Mouse (Mus musculus) liver, embryonic 15.5 days (tissue): ENCODE data around the gene Arvcf. TPM values are rescaled to one million over a fixed set of nuclear protein-coding genes. Genes with fewer than 3 reads are reported as not detected.

Source experiments
- ATAC-seq: fragments of 200-750 bp; cut with Nextera tagmentation; 2 replicates; pipeline ENCODE4 v1.8.0; 2017; ENCODE audit warnings: moderate number of reproducible peaks, mild to moderate bottlenecking, moderate library complexity; ENCODE audit not compliant: insufficient read depth
- H3K27ac ChIP-seq: fragments of 300-500 bp; sonication (generic); replicated peaks from 2 replicates; pipeline ENCODE4 v1.5.1; 2015; ENCODE audit warnings: mild to moderate bottlenecking, inconsistent platforms
- H3K27me3 ChIP-seq: fragments of 300-500 bp; sonication (generic); 2 replicates; pipeline ENCODE4 v1.6.1; 2015; ENCODE audit warnings: mild to moderate bottlenecking, inconsistent platforms
- H3K36me3 ChIP-seq: fragments of 300-500 bp; sonication (generic); replicated peaks from 2 replicates; pipeline ENCODE4 v1.6.1; 2015; ENCODE audit warnings: moderate library complexity, mild to moderate bottlenecking, inconsistent platforms
- H3K4me1 ChIP-seq: fragments of 300-500 bp; sonication (generic); replicated peaks from 2 replicates; pipeline ENCODE4 v1.6.1; 2015; ENCODE audit warnings: inconsistent platforms
- H3K4me2 ChIP-seq: fragments of 300-500 bp; sonication (generic); 2 replicates; pipeline ENCODE4 v1.6.1; 2015; ENCODE audit warnings: moderate library complexity, mild to moderate bottlenecking, inconsistent platforms
- H3K4me3 ChIP-seq: fragments of 300-500 bp; sonication (generic); replicated peaks from 2 replicates; pipeline ENCODE4 v1.5.1; 2015; ENCODE audit warnings: mild to moderate bottlenecking, inconsistent platforms
- H3K9ac ChIP-seq: fragments of 300-500 bp; sonication (generic); 2 replicates; pipeline ENCODE4 v1.6.1; 2015; ENCODE audit warnings: moderate library complexity, mild to moderate bottlenecking, inconsistent platforms
- H3K9me3 ChIP-seq: fragments of 300-500 bp; sonication (generic); replicated peaks from 2 replicates; pipeline ENCODE4 v1.6.1; 2016; ENCODE audit warnings: inconsistent platforms
- WGBS: fragments of 180-500 bp; shearing (Covaris S2); methylation state at CpG from one replicate; pipeline ENCODE4 v1.1.7; 2015; ENCODE audit warnings: mixed read lengths; ENCODE audit not compliant: insufficient replicate concordance; 5-methylcytosine and 5-hydroxymethylcytosine counted together
- polyA plus RNA-seq: library from polyadenylated mRNA; unstranded; fragments of >200 nt; fragmentation: Nextera tagmentation; extraction: Ambion mirVana; gene quantifications from 2 replicates; pipeline ENCODE4 v1.2.1, GENCODE M21; 2015

The Arvcf gene
- polyA plus RNA-seq, 1 experiment from 2014 or later: 7.6 TPM

DNA sequence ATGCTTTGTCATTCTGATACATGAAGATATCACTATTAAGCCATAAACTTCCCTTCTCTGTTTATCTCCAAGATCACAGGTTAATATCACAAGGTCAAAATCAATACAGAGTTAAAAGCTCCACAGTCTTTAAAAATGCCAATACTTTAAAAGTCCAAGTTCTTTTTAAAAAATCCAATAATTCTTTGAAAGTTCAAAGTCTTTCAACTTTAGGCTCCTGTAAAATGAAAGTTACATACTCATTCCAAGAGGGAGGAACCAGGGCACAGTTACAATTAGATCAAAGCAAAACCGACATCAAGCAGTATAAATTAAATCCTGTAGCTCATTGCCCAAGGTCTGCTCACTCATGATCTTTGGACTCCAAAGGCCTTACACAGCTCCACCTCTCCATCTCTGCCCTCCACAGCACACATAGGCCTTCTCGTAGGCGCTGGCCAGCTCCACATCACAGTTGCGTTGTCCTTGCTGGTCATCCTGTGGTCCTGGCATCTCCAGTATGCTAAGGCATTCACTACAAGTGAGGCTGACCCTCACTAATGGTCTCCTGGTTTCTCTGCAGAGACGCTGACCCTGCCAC, 85.4 kb downstream of the Arvcf start:
- Histone ChIP-seq H3K36me3 (peaks cover 75% of the 10 kb centered on the region), H3K4me1 (peaks cover 44% of the 10 kb centered on the region), H3K4me2 (no peak overlapping the region), H3K27me3 (no peaks in the 10 kb centered on the region), H3K4me3 (no peak overlapping the region), H3K9ac (no peak overlapping the region), H3K27ac (no peak overlapping the region), H3K9me3 (no peaks in the 10 kb centered on the region)
- WGBS: 78% methylated on average over 5 of the region's 5 CpGs
- ATAC-seq: no peak

DNA sequence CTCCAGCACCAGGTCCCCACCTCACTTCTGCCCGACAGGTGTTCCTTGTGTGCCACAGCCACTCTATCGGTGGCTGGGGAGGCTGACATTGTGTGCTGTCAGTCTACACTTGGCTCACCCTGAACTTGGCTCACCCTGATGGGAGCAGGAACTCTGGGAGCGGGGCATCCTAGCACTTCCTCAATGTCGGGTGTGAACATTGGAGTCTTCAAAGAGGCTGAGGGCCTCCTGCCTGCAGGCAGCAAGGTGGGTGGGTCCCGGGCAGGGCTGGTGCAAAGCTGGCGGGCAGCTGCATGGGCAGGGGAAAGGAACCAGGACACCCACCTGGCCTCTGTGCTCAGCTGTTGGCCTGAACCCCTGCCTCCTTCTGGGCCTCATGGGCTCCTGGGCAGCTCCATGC, 88.1 kb downstream of the Arvcf start:
- H3K36me3 ChIP-seq: peaks cover 95% of the 10 kb centered on the region
- peaks cover 37% of the 10 kb centered on the region for H3K4me1 ChIP-seq
- H3K4me2 ChIP-seq: no peak overlapping the region
- ATAC-seq: no peak
- H3K27ac ChIP-seq: no peak overlapping the region
- no peak overlapping the region for H3K9ac ChIP-seq
- WGBS: 84% methylated on average over 6 of the region's 6 CpGs
- no peak overlapping the region for H3K4me3 ChIP-seq
- no peaks in the 10 kb centered on the region for H3K9me3 ChIP-seq
- H3K27me3 ChIP-seq: no peaks in the 10 kb centered on the region

DNA sequence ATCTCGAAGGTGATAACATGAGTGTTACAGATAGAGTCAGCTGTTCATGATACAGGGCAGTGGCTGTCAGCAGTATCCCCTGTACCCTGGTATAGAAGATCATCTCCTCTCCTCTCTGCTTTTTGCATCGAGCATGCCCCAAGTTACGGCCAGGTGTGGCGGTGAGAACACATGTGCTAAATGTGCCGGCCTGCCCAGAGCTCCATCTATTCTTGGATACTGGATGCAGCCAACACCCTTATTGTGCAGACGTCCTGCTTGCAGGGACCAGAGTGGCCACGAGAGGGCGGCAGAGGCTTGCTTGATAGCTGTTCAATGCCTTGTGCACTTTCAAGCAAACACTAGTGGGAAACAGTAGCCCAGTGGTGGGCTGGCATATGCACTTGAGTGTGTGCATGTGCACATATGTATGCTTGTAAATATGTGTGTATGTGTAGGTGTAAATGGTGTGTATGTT, 95.4 kb downstream of the Arvcf start:
- 18% methylated on average over 8 of the region's 8 CpGs for WGBS
- peak; percentile 62 for ATAC-seq
- 0 out of 2 replicates have a peak overlapping the region, but pooled peaks have one; percentile 2 for H3K27ac ChIP-seq
- H3K27me3 ChIP-seq: no peaks in the 10 kb centered on the region
- H3K9ac ChIP-seq: no peak overlapping the region
- no peak overlapping the region for H3K4me2 ChIP-seq
- peaks cover 98% of the 10 kb centered on the region for H3K36me3 ChIP-seq
- H3K4me3 ChIP-seq: no peak overlapping the region
- peaks cover 10% of the 10 kb centered on the region; the same call in 1 of the 2 replicates for H3K4me1 ChIP-seq
- no peaks in the 10 kb centered on the region for H3K9me3 ChIP-seq

DNA sequence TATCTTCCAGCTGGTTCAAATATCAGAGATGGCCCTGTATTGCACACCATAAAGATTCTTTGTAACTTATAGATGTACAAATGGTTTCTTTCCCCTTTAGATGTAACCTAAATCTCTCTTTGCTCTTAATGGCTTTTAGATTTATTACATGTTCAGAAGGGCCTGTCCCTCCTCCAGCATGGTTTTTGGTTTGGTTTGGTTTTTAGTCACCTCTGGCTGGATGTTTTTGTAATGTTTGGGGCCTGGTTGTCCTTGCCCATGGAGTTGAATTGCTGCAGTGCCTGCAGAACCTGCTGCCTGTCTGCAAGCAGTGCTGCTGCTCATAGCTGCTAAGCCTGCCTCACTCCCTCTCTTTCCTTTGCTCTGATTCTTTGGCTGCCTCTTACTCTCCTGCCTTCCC, 99.3 kb downstream of the Arvcf start:
- Histone ChIP-seq H3K27me3 (no peaks in the 10 kb centered on the region), H3K9ac (no peak overlapping the region), H3K27ac (no peak overlapping the region), H3K9me3 (no peaks in the 10 kb centered on the region), H3K4me2 (no peak overlapping the region), H3K4me3 (no peak overlapping the region), H3K4me1 (peaks cover 10% of the 10 kb centered on the region), H3K36me3 (peaks cover 100% of the 10 kb centered on the region)
- ATAC-seq: no peak

DNA sequence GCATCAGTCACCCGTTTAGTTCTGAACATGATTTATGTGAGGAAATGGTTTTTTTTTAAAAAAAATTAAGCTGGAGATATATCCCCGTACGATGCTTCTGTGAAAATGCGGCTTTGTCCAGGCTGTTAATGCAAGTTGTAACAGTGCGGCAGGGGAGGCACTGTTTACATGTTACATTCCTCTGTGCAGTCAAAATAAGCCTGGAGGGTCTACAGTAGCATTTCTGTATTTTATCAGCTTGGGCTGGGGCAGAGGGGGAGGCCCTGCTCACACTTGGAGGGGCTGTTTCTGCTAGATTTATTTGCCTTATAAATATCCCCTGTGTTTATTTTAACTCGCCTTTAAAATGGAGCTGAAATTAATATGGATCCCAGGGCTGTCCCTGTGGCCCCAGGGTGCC, 100.1 kb downstream of the Arvcf start:
- Histone ChIP-seq H3K9me3 (no peaks in the 10 kb centered on the region), H3K27ac (no peak overlapping the region), H3K4me1 (peaks cover 8% of the 10 kb centered on the region), H3K36me3 (peaks cover 100% of the 10 kb centered on the region), H3K27me3 (no peaks in the 10 kb centered on the region), H3K4me2 (no peak overlapping the region), H3K9ac (no peak overlapping the region), H3K4me3 (no peak overlapping the region)
- ATAC-seq: no peak
- 82% methylated on average over 6 of the region's 6 CpGs for WGBS

DNA sequence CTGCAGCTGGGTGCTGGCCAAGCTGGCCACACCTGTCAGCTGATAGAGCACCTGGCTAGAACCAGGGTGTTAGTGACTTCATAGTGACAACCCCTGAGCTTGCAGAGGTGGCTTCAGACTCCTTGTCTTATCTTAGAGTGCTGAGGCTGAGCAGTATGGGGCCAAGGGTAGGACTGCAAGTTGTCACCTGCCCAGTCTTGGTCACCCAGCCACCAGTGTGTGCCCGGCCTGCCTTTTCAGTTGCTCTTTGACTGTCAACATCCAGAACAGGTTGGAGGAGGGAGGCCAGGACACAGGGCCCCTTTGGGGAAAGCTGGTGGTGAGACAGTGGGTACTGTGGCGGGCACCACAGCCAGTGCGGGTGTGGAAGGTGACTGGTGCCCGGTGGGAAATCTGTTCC, 101.0 kb downstream of the Arvcf start:
- ATAC-seq: no peak; the same call in 1 of the 2 replicates

DNA sequence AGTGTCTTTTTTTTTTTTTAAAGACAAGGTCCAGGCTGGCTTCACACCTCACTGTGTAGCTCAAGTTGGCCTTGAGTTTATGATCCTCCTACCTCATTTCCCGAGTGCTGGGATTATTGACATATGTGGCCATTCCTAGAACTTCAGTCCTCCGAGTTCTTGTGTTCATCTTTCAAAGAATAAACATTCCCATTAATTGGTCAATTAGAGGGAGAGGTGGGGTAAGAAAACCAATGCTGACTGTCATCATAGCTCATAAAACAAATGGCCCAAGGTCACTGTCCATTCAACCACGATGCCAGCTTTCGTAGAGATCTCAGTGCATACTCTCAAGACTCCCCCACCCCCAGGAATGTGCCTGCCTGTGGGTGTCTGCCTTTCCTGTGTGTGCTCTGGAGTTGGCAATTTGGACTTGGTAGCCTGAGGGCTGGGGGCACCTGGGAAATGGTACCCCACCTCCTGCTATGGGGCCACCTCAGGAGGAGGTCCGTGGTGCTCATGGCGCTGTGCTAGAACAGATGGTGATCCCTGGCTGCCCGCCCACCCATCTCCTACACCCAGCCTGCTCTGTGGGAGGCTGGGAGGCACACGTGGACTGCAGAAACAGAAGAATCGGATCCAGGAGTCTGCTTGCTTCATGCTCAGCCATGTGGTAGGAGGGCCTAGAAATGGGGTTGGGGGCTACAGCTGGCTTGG, 103.7 kb downstream of the Arvcf start:
- Histone ChIP-seq H3K27ac (no peak overlapping the region), H3K4me1 (peaks cover 4% of the 10 kb centered on the region; the same call in 1 of the 2 replicates), H3K4me2 (no peak overlapping the region), H3K4me3 (no peak overlapping the region), H3K27me3 (no peaks in the 10 kb centered on the region), H3K9ac (no peak overlapping the region), H3K9me3 (no peaks in the 10 kb centered on the region), H3K36me3 (peaks cover 100% of the 10 kb centered on the region)
- ATAC-seq: no peak
- WGBS: 84% methylated on average over 9 of the region's 9 CpGs

More for the DNA sequence above, 101.0 kb downstream of the Arvcf start:
- Histone ChIP-seq H3K4me3 (no peak overlapping the region), H3K27ac (no peak overlapping the region), H3K27me3 (no peaks in the 10 kb centered on the region), H3K4me2 (no peak overlapping the region), H3K9ac (no peak overlapping the region), H3K36me3 (peaks cover 100% of the 10 kb centered on the region), H3K4me1 (peaks cover 4% of the 10 kb centered on the region; the same call in 1 of the 2 replicates), H3K9me3 (no peaks in the 10 kb centered on the region)
- 82% methylated on average over 4 of the region's 4 CpGs for WGBS

DNA sequence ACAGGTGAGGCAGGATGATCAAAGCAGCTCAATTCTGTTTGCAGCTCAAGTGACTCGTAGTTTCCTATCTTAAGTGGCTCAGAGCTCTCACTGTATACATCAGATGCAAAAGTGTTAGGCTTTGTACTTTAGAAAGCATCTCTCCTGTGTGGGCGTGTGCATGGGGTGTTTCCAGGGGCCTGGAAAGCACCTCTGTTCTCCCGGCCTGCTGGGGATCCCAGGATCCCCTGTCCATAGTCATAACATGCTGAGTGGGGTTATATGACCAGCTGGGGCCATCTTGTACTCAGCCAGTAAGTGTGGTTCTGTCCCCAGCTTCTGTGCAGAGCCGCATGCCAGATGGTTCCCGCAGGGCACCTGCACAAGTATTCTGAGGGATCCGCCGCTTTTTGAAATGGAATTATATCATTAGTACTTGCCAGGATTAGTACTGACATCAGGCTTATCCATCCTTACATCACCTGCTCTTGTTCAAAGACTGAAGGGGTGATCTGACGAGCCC, 104.4 kb downstream of the Arvcf start:
- peaks cover 100% of the 10 kb centered on the region for H3K36me3 ChIP-seq
- no peak overlapping the region for H3K9ac ChIP-seq
- H3K4me2 ChIP-seq: no peak overlapping the region
- H3K27ac ChIP-seq: no peak overlapping the region
- H3K27me3 ChIP-seq: no peaks in the 10 kb centered on the region
- H3K9me3 ChIP-seq: no peaks in the 10 kb centered on the region
- WGBS: 87% methylated on average over 8 of the region's 8 CpGs
- peaks cover 4% of the 10 kb centered on the region; the same call in 1 of the 2 replicates for H3K4me1 ChIP-seq
- no peak overlapping the region for H3K4me3 ChIP-seq
- ATAC-seq: no peak

DNA sequence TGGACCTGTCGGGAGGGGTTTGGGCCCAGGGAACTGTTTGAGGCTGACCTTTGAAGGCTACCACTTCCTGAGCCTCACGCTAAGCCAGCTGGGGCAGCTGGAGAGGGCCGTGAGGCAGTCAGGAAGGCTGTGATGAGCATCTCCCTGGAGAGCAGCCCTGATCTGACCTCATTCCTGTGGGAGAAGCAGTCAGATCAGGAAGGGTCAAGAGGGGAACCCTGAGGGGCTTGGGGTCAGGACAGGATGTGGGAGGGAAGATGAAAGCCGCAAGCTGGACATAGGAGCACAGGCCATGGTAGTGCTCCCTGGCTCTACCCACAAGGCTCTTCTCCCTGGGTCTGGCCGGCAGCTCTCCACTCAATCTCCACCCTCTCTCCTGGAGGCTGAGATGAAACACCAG, 105.9 kb downstream of the Arvcf start:
- Histone ChIP-seq H3K4me2 (no peak overlapping the region), H3K36me3 (peaks cover 100% of the 10 kb centered on the region), H3K4me1 (peaks cover 11% of the 10 kb centered on the region), H3K27ac (no peak overlapping the region), H3K9me3 (no peaks in the 10 kb centered on the region), H3K4me3 (no peak overlapping the region), H3K9ac (no peak overlapping the region), H3K27me3 (no peaks in the 10 kb centered on the region)
- 78% methylated on average over 5 of the region's 5 CpGs for WGBS
- no peak for ATAC-seq

DNA sequence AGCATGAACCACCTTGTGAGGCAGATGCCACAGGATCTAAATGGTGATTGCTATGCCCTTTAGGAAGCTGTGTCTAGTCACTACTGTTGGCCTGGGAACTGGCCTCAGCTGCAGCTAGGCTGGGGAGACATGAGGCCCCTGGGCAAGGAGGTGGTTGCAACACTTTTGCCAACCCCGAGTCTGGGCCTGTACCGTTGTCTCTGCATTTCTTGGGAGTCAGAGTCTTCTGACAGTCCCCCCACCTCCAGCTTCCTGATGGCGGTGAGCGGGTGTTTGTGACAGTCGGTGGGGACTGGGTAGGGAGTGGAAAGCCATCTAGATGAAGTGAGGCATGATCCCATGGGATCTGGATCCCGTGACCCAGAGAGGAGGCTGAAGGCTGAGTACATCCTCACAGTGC, 107.4 kb downstream of the Arvcf start:
- H3K9me3 ChIP-seq: no peaks in the 10 kb centered on the region
- no peaks in the 10 kb centered on the region for H3K27me3 ChIP-seq
- no peak overlapping the region for H3K4me3 ChIP-seq
- H3K9ac ChIP-seq: no peak overlapping the region
- ATAC-seq: no peak
- WGBS: 75% methylated on average over 6 of the region's 6 CpGs
- peaks cover 100% of the 10 kb centered on the region for H3K36me3 ChIP-seq
- peaks cover 27% of the 10 kb centered on the region for H3K4me1 ChIP-seq
- no peak overlapping the region for H3K4me2 ChIP-seq
- no peak overlapping the region for H3K27ac ChIP-seq
